Mouse (Mus musculus) mouse embryonic stem cell (cell line): ENCODE data around the gene Ppp1r18.

ENCODE experiments used
- in situ Hi-C, 2 experiments: fragments of 300-500 bp; cut with MboI; formaldehyde crosslinking; loops; 1 replicate in 1 of 2; 3 replicates in 1 of 2; pipeline ENCODE4 v1.14.3; 2019 to 2020; ENCODE audit warnings: low sequenced_read_pairs in 2 of 2, low pct_unique_long_range_greater_than_20kb in 1 of 2, mixed read lengths in 1 of 2; ENCODE audit not compliant: unreplicated experiment in 1 of 2

Ppp1r18 gene

DNA sequence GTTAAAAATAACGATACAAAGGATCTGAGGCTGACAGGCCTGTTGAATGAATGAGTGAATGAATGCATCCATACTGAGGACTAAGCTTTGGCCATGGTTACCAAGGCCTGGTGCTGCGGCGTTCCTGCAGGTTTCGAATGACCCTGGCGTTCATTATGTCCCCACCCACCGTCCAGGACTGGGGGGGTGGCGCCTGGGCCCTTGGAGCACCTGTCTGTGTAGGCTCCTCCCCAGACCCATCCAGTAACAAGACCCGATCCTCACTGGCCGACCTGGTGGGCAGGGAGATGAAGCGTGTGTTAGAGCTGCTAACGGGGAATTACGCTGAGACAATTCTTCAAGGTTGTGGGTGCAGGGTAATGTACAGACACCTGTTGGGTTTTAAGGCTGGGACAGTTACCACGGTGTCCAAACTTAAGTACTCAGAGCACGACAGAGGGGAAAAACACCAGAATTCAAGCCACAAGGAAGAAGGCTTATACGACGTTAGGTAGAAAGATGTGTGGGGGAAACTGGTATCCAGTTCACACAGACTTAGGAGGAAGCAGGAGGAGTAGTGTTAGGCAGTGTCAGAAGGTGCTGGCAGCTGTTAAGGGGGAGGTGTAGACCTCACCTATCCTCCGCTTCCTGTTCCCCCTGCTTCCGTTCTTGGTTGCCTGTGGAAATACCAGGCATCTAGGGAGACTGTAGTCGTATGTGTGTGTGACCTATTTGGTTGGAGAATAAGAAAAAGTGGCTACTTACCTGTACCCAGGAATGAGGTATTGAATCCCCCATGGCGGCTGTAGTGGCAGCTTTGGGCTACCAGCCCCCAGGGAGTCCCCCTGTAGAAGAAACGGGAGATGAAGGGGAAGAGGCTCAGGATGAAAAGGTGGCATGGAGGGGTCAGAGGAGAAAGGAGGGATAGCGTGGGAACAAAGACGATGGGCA lies 32.5 kb downstream of the Ppp1r18 start:
- in situ Hi-C loops = no loop called here

DNA sequence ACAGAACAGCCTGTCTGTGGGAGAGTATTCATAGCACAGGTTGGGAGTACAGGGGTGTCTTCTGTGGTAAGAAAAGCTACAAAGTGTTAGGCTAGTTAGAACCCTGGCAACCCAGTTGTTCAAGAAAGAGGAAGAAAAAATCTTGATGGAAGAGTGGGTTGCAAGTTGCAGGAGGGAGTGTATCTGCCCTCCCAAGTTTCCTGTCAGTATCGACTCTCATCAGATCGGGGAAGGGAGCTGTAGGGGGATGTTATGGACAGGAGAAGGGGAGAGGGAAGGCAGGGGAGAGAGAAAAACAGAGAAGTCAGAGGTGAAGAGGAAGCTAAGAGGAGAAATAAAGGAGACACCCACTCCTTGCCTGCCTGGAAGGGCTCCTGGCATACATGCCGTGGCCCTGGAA lies 35.2 kb downstream of the Ppp1r18 start:
- in situ Hi-C loops = no loop called here

DNA sequence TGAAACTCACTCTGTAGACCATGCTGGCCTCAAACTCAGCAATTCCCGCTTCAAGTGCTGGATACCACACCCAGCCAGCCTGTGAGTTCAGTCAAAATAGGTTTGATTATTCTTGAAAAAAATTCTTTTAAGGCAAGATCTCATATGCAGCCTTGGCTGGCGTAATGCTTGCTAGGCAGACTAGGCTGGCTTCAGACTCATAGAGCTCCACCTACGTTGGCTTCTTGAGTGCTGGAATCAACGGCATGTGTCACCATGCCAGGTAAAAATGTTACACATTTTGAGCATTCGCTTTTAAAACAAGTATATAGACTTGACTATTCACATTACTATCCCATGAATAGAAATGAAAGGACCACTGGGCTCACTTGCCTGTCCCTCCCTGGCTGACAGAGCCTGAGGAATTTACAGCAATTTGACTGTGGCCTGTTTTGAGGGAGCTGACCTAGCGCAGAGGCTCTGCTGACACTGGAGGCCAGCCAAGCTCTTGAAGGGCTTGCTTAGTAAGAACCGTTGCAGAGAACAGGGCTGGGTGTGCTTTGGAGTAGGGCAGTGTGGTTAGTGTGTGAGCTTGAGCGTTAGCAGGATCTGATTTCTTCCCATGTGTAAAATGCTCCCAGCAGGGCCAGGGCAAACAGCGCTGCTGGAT lies 38.1 kb downstream of the Ppp1r18 start:
- in situ Hi-C loops = no loop called here

DNA sequence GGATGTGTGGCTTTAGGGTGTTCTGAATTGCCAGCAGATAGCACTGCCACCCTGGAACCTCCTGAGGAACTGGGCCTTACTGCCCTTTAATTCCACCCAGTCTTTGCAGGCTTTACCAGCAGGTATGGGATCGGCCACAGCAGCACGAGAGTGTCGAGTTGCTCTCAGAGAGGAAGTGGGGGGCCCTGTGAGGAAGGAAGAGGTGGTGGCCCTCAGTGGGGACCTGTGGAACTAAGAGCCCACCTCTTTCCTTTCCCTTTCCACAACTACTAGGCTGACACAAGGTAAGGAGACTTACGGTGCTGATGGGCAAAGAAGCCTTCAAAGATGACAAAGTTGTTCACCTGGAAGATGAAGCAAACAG lies 38.6 kb downstream of the Ppp1r18 start:
- in situ Hi-C loops = no loop called here

DNA sequence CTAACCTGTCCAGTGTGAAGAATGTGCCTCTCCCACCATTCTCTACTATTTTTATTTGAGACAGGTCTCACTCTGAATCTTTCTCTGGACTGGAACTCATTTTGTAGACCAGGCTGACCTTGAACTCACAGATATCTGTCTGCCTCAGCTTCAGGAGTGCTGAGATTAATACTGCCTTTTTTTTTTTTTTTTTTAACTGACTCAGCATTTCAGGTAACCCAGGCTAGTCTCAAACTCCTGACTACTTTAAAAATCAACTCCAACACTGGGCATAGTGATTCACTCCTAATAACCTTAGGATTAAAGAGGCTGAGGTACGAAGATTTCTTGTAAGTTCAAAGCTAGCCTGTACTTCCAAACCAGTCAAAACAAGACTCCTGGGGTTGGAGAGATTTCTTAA lies 40.2 kb downstream of the Ppp1r18 start:
- in situ Hi-C loops = no loop called here

DNA sequence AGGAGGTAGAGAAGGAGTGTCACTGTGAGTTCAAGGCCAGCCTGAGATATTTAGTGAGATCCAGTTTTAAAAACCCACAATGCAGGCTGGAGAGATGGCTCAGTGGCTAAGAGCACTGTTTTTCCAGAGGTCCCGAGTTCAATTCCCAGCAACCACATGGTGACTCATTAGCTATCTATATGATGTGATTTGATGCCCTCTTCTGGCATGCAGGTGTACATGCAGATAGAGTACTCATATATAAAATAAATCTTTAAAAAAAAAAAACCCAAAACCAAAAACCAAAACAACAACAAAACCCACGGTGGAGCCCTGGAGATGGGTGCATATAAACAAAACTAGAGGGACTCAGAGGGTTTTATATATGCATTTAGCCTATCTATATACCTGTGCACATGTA lies 42.2 kb downstream of the Ppp1r18 start:
- in situ Hi-C loops = no loop called here

DNA sequence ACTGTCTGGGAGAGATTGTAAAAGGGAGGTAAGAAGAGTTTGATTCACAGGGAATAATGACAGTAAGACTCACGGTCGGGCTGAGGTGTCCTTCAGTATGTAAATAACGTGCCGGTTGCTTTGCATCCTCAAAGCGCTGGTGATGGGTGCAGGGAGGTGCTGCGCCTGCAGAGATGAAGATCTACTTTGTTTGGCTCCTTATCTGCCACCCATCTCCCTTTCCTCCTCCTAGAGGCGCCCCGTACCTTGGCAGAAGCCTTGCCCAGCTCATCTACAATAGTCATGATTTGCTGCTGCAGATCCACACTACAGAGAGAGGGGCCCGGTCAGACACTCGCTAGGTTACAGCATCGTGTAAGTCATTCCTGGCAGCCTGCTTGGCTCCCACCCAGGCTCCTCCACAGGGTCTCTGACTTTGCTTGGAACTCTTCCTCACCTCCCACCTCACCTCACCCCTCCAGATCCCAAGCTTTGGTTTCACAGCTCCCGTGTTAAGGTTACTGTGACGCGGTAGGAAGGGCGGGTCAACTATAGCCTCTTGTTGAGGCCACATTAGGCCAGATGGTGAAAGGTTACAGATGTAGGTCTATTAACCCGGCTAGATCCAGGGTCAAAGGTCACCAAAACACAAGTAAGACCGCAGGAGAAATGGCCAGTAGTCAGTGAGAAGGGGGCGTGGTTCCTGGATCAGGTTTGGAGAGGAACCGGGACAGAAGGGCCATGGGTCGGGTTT lies 44.0 kb downstream of the Ppp1r18 start:
- in situ Hi-C loops = no loop called here

DNA sequence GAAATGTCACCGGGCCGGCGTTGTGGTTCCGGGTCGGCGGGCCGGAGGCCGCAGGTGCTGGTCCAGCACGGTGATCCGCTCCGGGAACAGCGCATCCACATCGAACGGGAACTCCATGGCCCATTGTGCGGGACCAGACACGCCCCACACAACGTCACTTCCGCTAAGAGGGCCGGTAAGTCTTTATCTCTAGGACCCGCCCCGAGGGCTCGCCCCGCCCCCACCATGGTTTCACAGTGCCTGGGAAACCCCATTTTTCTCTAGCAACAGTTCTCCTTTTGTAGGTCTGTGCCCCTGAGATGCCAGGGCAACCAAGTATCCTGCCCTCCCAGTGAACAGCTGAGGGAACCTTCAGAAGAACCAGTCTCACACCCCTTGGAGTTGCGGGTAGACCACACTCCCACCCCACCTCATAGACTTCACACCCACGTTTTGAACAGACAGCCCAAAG lies 44.6 kb downstream of the Ppp1r18 start, which contains the start of gene Atat1:
Gene Atat1 (minus strand): TSS at position 157 of the 451 bp plus-strand sequence.
- in situ Hi-C loops = no loop called here

DNA sequence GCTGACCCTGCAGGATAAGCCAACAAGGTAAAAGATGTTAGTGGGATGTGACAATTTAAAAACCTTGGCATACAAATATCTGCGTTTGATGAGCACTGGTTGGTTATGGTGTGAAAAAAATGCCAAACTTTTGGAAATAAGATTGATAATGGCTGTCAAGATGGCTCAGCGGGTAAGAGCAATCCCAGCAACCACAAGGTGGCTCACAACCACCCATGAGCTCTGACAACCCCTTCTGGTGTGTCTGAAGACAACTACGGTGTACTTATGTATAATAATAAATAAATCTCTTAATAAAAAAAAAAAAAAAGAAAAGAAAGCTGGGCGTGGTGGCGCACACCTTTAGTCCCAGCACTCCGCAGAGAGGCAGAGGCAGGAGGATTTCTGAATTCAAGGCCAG lies 49.6 kb downstream of the Ppp1r18 start:
- in situ Hi-C loops = no loop called here

DNA sequence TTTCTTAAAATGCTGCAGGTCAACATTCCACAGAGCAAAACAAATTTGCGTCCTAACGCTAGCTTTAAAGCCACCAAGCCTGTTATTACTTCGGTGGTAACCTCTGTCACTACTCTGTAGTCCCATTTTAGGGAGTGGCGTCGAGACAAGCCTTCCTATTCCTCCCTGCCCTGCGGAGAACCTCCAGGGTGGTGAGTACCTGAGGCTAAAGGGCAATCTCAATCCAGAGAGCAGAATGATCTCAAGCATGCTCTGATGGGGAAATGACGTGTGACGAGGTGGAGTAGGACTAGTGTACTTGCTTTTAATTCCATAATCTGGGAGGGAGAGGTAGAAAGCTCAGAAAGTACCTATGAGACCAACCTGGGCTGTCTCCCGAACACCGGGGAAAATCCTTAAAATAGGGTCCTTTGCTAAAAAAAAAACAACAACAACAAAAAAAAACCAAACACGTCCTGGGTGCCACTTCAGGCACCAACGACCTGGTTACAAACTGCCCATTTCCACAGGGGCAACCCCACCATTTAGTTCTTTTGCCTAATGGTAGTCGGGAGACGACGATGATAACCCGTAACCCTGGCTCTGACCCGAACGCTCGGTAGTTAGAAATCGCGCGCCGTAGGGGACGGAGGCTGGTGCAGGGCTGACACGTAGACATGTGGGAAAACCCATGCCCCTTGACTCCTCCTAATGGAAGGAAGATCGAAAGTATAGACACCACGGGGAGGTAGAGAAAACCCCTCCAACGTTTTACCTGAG lies 50.3 kb downstream of the Ppp1r18 start:
- in situ Hi-C loops = no loop called here

DNA sequence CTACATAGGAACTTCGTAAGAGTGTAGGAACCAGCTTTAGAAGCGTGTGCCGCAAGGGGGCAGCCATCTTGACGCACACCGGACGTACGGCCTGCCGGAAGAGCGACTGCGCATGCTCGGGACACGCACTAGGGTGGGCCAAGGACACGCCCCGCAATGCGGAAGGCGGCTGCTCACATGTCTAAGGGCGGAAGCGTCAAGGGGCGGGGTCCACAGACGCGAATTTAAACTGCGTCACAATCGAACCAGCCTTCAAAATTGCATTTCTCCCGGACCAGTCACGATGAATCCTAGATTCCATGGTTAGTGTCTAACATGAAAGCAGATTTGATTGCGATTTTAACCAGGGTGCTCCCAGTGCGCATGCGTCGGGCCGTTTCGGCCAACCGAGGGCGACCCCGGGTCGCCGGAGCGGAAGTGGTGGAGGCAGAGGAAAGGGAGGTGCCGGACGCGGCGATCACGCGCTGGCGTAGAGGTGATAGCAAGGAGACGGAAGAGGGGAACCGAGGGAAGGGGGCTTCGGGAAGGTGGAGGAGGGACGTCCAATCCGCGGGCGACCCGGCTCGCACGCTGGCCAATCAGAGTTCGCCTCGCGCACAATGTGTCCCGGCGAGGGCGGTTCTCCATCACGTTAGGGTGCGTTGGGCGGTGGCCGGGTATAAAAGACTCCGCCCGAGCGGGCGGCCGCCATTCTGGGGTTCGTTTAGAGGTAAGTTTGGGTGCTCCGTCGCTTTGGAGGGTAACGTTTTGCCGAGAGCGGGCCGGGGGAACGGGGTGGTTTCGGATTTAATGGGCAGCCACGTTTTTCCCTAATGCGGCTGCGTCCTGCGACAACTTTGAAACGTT lies 51.1 kb downstream of the Ppp1r18 start, which contains the start of the genes Mrps18b and Ppp1r10:
Gene Mrps18b (minus strand): TSS at position 93 of the 846 bp plus-strand sequence.
Gene Ppp1r10 (plus strand): TSS at position 138 of the 846 bp plus-strand sequence.
- in situ Hi-C loops = no loop called here

DNA sequence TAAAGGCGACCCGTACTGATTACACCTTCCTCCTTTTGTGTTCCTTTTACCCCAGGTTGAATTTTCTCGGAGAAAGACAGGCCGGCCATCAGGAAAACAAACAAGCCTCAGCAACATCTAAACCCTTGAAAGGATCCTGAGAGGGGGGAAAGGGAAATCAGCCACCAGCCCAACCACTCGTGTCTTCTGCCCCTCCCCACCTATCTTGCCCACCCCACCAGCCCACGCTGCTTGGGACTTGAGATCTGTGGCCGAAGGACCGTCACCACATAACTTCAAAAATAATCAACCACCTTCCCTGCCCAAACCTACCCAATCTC lies 51.7 kb downstream of the Ppp1r18 start:
- in situ Hi-C loops = no loop called here

DNA sequence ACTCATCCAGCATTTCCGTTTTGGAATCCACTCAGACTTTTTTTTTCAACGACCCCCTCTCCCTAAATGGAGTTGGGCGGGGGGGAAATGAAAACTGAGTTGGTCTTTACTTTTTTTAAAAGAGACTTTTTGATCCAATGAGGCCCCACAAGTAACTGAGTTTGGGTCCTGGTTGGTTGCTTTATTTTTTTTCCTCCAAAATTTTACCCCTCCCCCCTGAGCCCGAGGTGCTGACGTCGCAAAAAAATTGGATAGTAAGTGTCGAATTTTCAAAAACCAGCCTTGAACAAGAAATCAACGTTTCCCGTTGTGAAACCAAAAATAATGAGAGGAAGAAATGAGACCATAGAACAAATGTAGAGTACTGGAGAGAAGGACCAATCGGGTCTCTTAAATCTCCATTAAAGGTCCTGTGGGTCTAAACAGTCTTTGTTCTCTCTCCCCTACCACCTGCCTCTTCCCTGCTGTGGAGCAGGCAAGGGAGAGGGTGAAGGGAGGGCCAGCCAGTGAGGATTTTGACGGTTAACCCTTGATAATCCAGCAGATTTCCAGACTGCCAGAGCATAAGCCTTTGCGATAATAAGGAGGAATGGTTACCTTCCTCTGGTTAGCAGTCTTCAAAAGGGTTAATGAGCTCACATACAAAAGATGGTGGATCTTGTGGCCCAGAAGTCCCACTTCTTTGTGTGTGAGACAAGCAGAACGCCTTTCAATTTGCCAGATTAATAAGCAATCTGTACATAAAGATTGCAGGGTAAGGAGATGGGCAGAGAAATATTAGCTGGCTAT lies 52.3 kb downstream of the Ppp1r18 start:
- in situ Hi-C loops = no loop called here

DNA sequence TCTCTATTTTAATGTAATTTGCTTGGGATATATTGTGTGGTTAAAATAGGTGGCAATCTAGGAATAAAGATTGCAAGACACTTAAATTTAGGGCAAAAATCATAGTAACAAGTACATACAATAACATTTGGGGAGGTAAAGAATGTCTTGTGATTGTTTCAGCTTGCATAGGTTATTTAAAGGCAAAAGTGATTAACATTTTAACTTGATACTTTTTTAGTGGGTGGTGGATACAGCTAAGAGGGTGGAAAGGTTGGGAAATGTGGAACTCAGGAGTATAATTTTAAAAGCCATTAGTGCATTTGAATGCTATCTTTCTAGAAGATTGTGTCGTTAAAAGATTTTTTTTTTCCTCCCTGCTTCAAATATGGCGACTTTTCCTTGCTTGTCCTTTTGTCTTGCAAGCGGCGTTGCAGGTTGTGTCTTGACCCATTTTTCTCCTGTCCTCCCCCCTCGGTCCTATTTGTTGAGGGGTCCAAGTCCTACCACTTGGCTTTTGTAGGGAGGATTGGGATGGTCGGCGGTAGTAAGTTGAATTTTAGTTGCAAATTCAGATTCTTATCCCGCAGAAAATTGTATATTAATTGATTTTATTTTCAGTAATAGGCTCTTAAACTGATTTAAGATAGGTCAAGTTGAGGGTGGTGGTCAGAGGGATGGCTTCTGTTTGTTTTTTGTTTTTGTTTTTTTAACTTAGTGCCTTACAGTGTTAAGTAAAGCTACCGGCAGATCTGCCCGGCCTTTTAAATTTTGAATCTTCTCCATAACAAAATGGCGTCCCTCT lies 53.1 kb downstream of the Ppp1r18 start:
- in situ Hi-C loops = no loop called here

DNA sequence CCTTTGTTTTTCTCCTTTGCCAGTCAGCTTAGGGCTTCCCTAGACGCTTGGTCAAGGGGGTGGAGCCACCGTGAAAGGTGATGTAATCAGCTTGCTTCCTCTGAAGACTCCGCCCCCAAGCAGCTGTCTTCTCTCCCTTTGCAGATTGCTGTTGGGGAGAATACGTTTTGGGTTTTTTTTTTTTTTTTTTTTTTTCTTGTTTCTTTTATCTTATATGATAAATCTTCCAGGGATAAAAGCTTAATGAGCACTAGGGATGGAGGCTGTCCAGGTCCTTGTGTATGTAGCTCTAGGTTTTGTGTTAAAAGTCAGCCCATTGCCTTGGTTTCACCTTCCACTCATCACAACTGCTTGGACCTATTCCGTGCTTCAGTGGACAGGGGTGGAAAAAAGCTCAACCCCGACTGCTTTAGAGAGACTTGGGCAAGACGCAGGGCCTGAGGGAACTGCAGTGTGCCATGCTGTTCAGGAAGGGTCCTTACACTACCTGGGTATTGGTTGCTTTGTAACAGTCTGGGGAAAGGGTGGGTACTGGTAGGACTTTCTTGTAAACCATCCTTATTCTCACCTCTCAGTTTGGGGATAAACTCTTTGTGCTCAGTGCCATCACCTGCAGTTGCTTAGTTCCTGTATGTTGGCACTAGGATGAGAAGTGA lies 53.8 kb downstream of the Ppp1r18 start:
- in situ Hi-C loops = no loop called here

DNA sequence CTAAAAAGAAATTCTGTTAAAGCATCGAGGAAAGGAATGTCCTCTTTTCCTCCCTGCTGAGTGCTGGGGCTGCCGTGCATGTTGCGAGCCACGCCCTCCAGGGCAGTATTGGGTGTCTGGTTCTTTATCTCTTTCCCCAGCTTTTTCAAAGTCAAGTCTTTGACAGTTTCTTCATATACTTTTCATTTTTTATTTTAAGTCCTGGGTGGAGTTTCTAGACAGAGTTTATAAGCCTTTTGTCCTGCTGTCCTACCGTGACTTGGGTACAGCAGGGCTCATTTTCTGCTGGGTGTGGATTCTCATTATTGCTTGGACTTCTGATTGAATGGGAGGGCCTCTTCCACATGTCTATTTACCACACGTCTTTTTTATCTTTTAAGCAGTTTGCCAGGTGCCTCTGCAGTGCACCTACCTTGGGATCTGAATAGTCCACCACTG lies 54.5 kb downstream of the Ppp1r18 start:
- in situ Hi-C loops = no loop called here
